Mouse (Mus musculus) heart, embryonic 11.5 days (tissue): ENCODE results near the gene Zfp827. TPM values are rescaled to one million over a fixed set of nuclear protein-coding genes. Genes with fewer than 3 reads are reported as not detected.

Experiments used
- ATAC-seq: fragments of 200-750 bp; cut with Nextera tagmentation; replicated peaks from 2 replicates; pipeline ENCODE4 v1.8.0; 2017; ENCODE audit warnings: moderate library complexity; ENCODE audit not compliant: insufficient number of reproducible peaks, low FRiP score, low TSS enrichment
- H3K27ac ChIP-seq: fragments of 300-500 bp; sonication (generic); 2 replicates; pipeline ENCODE4 v1.5.1; 2014; ENCODE audit warnings: mild to moderate bottlenecking, low read depth, low read length
- H3K27me3 ChIP-seq: fragments of 300-500 bp; sonication (generic); 2 replicates; pipeline ENCODE4 v1.6.1; 2014; ENCODE audit warnings: mild to moderate bottlenecking, low read length, mixed read lengths; ENCODE audit not compliant: control insufficient read depth, insufficient read depth
- H3K36me3 ChIP-seq: fragments of 300-500 bp; sonication (generic); 2 replicates; pipeline ENCODE4 v1.6.1; 2014; ENCODE audit warnings: mild to moderate bottlenecking, low read length, moderate library complexity, mixed read lengths; ENCODE audit not compliant: control insufficient read depth, insufficient read depth
- H3K4me1 ChIP-seq: fragments of 300-500 bp; sonication (generic); 2 replicates; pipeline ENCODE4 v1.6.1; 2014; ENCODE audit warnings: low read length; ENCODE audit not compliant: control insufficient read depth, insufficient read depth
- H3K4me2 ChIP-seq: fragments of 300-500 bp; sonication (generic); 2 replicates; pipeline ENCODE4 v1.6.1; 2014; ENCODE audit warnings: mild to moderate bottlenecking, moderate library complexity
- H3K4me3 ChIP-seq: fragments of 300-500 bp; sonication (generic); 2 replicates; pipeline ENCODE4 v1.5.1; 2014; ENCODE audit warnings: low read depth, low read length
- H3K9ac ChIP-seq: fragments of 300-500 bp; sonication (generic); 2 replicates; pipeline ENCODE4 v1.6.1; 2014; ENCODE audit warnings: mild to moderate bottlenecking, low read depth, low read length, moderate library complexity
- H3K9me3 ChIP-seq: fragments of 300-500 bp; sonication (generic); replicated peaks from 2 replicates; pipeline ENCODE4 v1.6.1; 2016; ENCODE audit warnings: low read length; ENCODE audit not compliant: control insufficient read depth
- WGBS: fragments of 180-500 bp; shearing (Covaris S2); extraction: QIAGEN DNeasy Blood & Tissue Kit; methylation state at CpG from one replicate; pipeline ENCODE4 v1.1.7; 2014; ENCODE audit not compliant: insufficient replicate concordance; 5-methylcytosine and 5-hydroxymethylcytosine counted together
- polyA plus RNA-seq: library from polyadenylated mRNA; unstranded; fragments of >200 nt; fragmentation: Nextera tagmentation; extraction: Ambion mirVana; gene quantifications from 2 replicates; pipeline ENCODE4 v1.2.1, GENCODE M21; 2014

Zfp827 gene
- polyA plus RNA-seq, 1 experiment from 2014 or later, result 11.3 TPM

DNA sequence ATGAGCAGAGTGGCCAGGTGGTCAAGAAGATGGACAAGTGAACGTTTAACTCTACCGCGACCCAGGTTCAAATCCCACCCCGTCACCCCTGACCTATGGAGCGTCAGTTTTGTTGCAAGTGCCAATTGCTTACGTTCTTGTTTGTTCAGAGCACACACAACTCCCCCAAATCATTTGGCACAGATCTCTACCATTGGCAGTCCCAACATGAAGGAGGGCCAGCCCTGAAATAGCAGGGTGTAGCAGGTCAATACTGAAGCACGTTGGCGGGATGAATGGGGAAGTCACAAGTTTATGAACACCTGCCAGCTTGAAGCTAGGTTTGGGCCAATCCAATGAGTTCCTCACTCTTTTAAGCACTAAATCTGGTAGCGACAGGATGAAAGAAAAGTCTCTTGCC lies 46.7 kb downstream of the Zfp827 start:
- H3K4me2 ChIP-seq, result no peak overlapping the region
- no peaks in the 10 kb centered on the region for H3K27me3 ChIP-seq
- H3K9me3 ChIP-seq, result no peaks in the 10 kb centered on the region
- peaks cover 7% of the 10 kb centered on the region for H3K4me1 ChIP-seq
- no peak overlapping the region for H3K27ac ChIP-seq
- H3K9ac ChIP-seq, result no peak overlapping the region
- 94% methylated on average over 9 of the region's 9 CpGs for WGBS
- H3K36me3 ChIP-seq, result peaks cover 8% of the 10 kb centered on the region; the same call in 1 of the 2 replicates
- no peak overlapping the region for H3K4me3 ChIP-seq
- no peak for ATAC-seq

DNA sequence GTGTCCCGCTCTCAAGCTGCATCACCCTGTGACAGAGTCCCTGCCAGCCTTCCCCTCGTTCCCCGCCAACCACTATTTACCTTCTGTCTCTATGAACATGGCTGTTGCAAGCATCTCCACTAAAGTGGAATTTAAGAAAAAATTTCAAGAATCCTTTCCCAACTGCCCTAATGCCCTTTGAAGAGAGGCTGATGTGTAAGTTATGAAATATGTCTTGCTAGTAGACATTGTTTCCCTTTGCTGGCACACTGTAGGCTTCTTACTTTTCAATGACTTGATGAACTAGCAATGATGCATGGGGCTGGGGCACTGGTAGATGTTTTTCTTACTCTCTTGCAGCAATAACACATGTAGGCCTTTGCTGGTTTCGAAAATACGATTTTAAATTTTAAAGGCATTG lies 49.0 kb downstream of the Zfp827 start:
- 83% methylated on average over 5 of the region's 5 CpGs for WGBS
- no peak overlapping the region for H3K27ac ChIP-seq
- no peaks in the 10 kb centered on the region for H3K9me3 ChIP-seq
- H3K4me2 ChIP-seq, result no peak overlapping the region
- peaks cover 8% of the 10 kb centered on the region for H3K4me1 ChIP-seq
- H3K4me3 ChIP-seq, result no peak overlapping the region
- peaks cover 8% of the 10 kb centered on the region; the same call in 1 of the 2 replicates for H3K36me3 ChIP-seq
- ATAC-seq, result no peak
- H3K9ac ChIP-seq, result no peak overlapping the region
- no peaks in the 10 kb centered on the region for H3K27me3 ChIP-seq

DNA sequence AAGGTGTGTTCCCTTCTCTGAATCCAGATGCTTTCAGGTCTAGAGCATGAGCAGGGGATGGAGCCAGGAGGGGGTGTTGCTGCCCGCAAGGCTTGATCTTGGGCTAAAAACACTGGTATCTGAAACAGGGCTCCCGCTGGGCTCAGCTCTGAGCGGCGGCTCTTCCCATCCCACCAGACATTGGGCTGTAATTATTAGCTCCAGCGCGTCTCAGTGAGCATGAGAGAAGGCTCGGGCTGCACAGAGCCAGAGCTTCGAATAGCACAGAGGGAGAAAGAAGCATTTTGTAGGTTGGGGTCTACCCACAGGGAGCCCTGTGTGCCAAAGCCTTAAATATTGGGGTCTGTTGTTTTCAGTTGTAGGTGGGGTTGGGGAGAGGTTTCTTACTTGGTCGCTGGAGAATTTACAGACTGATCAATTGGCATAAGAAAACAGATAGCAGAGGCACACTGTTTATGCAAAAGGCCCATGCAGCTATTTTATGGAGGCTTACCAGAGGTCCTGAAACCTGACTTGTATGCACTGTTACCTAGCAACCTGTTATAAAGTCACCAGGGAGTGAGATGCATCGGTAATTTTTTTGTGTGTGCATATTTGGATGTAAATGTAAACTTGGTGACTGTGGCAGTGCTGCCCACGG lies 50.4 kb downstream of the Zfp827 start:
- ATAC-seq, result no peak
- H3K36me3 ChIP-seq, result peaks cover 8% of the 10 kb centered on the region; the same call in 1 of the 2 replicates
- WGBS, result 59% methylated on average over 11 of the region's 11 CpGs

DNA sequence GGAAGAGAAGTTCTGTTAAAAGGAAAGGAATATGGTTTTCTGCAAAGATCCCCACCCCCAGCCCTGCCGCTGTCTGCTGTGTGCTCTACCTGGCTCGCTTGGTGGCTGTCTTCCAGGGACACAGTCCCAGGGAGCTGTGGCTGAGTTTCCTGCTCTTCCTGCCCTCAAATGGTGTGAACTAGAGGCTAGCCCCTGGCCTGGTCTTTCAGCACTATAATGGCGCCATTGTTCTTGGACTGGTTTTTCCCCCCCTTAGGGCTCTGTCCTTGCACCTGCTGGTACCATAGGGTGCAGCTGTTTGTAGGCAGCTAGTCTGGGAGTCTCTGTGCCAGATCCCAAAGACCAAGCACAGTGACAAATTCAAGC lies 50.9 kb downstream of the Zfp827 start:
- no peak overlapping the region for H3K9ac ChIP-seq
- H3K36me3 ChIP-seq, result peaks cover 12% of the 10 kb centered on the region; the same call in 1 of the 2 replicates
- WGBS, result 84% methylated on average over 3 of the region's 3 CpGs
- peaks cover 20% of the 10 kb centered on the region for H3K4me1 ChIP-seq
- H3K4me2 ChIP-seq, result no peak overlapping the region
- no peaks in the 10 kb centered on the region for H3K9me3 ChIP-seq
- H3K27ac ChIP-seq, result no peak overlapping the region
- no peak overlapping the region for H3K4me3 ChIP-seq
- no peak for ATAC-seq
- no peaks in the 10 kb centered on the region for H3K27me3 ChIP-seq

More for the DNA sequence above, 50.4 kb downstream of the Zfp827 start:
- no peak overlapping the region for H3K4me3 ChIP-seq
- H3K27ac ChIP-seq, result no peak overlapping the region
- no peak overlapping the region for H3K9ac ChIP-seq
- no peaks in the 10 kb centered on the region for H3K9me3 ChIP-seq
- H3K4me2 ChIP-seq, result no peak overlapping the region
- peaks cover 20% of the 10 kb centered on the region for H3K4me1 ChIP-seq
- no peaks in the 10 kb centered on the region for H3K27me3 ChIP-seq

DNA sequence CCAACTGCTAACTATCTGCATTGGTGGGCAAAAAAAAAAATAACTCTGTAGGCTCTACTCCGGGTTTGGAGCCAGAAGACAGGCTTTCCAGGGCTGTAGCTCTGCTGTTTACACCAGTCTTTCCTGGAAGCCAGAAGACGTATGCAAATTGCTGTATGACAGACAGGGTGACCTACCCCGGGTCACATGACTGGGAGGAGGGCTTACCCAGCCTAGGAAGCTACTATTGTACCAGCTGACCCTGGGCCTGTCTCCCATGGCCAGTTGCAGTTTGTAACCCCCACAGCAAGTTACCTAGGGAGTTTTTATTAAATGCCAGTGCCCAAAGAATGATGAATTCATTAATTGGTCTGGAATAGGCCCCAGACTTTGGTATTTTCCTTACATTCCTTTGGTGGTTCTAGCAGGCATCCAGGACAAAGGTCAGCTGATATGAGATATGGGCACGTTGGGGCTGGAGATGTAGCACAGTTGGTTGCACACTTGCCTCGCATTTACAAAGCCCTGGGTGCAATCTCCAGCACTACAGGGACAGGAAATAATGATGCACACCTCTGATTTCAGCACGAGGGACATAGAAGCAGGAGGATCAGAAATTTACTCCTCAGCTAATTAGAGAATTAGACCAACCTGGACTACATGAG lies 52.0 kb downstream of the Zfp827 start:
- peaks cover 8% of the 10 kb centered on the region; the same call in 1 of the 2 replicates for H3K36me3 ChIP-seq
- H3K27ac ChIP-seq, result no peak overlapping the region
- H3K4me3 ChIP-seq, result no peak overlapping the region
- no peak for ATAC-seq
- H3K4me2 ChIP-seq, result no peak overlapping the region
- H3K4me1 ChIP-seq, result peaks cover 20% of the 10 kb centered on the region
- no peak overlapping the region for H3K9ac ChIP-seq
- H3K9me3 ChIP-seq, result no peaks in the 10 kb centered on the region
- no peaks in the 10 kb centered on the region for H3K27me3 ChIP-seq
- 36% methylated on average over 6 of the region's 6 CpGs for WGBS

DNA sequence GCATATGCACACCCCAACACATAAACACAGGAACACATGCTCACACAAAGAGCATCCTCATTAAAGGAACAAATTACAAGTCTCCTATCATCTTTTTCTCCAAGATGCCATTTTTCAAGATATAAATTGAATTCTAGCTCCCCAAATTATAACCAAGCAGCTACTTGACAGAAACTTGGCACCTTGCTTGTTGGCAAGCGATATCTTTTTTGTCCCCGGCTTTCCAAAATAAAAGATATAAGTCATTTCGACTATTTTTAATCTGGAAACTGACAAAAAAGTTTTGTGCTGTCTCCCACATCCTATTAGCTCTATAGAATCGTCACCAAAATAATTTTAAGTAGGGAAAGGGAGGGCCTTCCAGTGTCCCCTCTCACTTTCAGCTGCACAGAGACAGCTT lies 53.1 kb downstream of the Zfp827 start:
- peaks cover 20% of the 10 kb centered on the region for H3K4me1 ChIP-seq
- H3K4me2 ChIP-seq, result no peak overlapping the region
- 73% methylated on average over 4 of the region's 4 CpGs for WGBS
- no peak overlapping the region for H3K27ac ChIP-seq
- H3K27me3 ChIP-seq, result no peaks in the 10 kb centered on the region
- H3K36me3 ChIP-seq, result peaks cover 6% of the 10 kb centered on the region; the same call in 1 of the 2 replicates
- no peaks in the 10 kb centered on the region for H3K9me3 ChIP-seq
- ATAC-seq, result no peak
- no peak overlapping the region for H3K4me3 ChIP-seq
- no peak overlapping the region for H3K9ac ChIP-seq

DNA sequence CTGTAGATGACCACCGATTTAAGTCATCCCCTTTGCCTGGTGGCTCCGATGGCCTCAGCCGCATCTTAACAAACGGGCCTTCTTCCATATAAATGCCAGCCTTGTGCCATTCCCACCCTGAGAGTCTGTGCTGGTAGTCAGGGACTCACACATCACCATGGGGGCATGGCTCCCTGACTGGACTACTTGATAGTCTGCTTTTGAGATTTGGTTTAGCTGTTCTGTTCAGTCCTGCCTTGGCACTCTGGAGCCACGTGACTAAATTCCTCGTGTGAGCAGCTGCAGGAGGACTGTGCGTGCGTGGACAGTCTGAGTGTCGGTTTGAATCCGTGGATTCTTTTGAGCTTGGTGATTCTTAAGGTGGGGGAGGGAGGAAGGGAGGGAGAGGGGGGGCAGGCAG lies 53.7 kb downstream of the Zfp827 start:
- Histone ChIP-seq H3K4me3 (no peak overlapping the region), H3K9ac (no peak overlapping the region), H3K4me2 (no peak overlapping the region), H3K27ac (no peak overlapping the region), H3K27me3 (no peaks in the 10 kb centered on the region), H3K9me3 (no peaks in the 10 kb centered on the region), H3K36me3 (peaks cover 6% of the 10 kb centered on the region; the same call in 1 of the 2 replicates), H3K4me1 (peaks cover 20% of the 10 kb centered on the region)
- 76% methylated on average over 10 of the region's 10 CpGs for WGBS
- no peak for ATAC-seq

DNA sequence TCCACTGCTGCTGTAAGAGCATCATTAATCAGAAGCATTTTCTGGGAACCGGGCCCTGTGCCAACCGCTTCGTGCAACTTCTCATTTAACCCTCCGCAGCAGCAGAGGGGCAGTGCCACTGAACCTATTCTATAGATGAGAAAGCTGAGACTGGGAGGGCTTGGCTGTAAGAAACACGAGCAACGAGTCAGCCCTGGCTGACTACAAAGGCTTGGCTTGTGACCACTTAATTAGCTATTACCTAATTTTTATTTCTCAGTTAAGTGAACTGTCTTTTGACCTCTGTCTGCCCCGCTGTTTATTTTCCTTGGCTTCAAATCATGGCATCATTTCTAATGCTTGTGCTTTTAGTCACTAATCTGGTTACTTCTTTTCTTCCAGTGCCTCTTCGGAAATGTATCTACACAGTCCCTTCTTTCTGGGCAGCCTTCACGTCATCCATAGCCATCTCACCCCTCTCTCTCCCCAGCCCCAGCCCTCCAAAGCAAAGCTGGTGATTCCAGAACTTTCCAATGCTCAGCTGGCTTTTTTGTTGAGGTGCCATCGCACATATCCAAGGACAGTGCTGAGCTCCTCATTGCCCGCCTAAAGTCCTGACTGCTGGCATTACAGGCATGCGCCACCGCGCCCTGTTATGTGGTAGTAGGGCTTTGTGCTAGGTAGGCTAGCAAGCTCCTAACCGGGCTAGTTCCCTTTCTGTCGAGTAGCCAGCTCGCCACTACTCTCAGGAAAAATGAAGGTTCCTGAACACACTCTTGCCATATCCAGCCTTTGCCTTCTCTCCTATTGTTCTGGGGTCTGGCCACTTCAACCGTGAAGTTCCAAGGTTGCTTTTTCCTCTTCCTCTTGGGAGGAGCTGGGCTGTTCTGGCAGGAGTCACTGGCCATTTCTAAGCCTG lies 55.5 kb downstream of the Zfp827 start:
- H3K9ac ChIP-seq, result no peak overlapping the region
- no peaks in the 10 kb centered on the region for H3K9me3 ChIP-seq
- no peaks in the 10 kb centered on the region for H3K27me3 ChIP-seq
- peaks cover 6% of the 10 kb centered on the region for H3K36me3 ChIP-seq
- H3K4me3 ChIP-seq, result no peak overlapping the region
- H3K4me2 ChIP-seq, result no peak overlapping the region
- no peak for ATAC-seq
- no peak overlapping the region for H3K27ac ChIP-seq
- WGBS, result 82% methylated on average over 18 of the region's 18 CpGs
- peaks cover 20% of the 10 kb centered on the region for H3K4me1 ChIP-seq
